Mouse (Mus musculus): ENCODE data around the gene Efcab11.

DNA sequence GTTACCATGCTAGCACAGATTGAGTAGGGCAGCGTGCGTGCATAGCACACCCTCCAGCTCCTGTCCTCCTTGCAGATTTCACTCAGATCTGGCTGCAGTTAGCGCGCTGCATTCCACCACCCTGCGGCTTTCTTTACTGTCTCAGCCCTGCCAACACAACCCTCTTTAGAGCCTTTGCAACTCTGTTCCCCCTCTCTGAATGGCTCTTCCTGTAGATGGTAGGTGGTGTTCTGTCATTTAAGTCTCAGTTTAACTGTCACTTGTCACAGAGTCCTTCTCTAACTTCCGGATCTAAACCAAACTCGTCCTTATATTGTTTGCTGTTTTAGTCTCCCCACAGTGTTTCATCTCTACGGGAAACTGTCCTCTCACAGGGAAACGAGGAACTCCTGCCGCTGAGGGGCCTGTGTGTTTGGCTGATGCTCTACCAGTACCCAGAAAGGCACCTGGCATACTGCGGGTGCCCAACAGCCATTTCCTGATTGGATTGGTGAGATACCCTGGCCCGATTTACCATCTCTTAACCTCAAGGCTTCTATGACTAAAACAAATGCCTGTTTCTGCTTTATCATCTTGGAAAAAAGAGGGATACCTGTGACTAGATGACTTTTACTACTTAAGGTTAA lies 62.8 kb downstream of the Efcab11 start:
- no peak for TF ChIP-seq POLR2A (IDR thresholded peaks at IDR 0.05; ENCODE audit: borderline replicate concordance, insufficient read depth, low read length)
- TF ChIP-seq CTCF (IDR thresholded peaks at IDR 0.05; ENCODE audit: borderline replicate concordance, insufficient read depth, low read depth, low read length) = no peak
